Comparison of ENCODE assay signal across 8 mouse cellular contexts in the genomic region with DNA sequence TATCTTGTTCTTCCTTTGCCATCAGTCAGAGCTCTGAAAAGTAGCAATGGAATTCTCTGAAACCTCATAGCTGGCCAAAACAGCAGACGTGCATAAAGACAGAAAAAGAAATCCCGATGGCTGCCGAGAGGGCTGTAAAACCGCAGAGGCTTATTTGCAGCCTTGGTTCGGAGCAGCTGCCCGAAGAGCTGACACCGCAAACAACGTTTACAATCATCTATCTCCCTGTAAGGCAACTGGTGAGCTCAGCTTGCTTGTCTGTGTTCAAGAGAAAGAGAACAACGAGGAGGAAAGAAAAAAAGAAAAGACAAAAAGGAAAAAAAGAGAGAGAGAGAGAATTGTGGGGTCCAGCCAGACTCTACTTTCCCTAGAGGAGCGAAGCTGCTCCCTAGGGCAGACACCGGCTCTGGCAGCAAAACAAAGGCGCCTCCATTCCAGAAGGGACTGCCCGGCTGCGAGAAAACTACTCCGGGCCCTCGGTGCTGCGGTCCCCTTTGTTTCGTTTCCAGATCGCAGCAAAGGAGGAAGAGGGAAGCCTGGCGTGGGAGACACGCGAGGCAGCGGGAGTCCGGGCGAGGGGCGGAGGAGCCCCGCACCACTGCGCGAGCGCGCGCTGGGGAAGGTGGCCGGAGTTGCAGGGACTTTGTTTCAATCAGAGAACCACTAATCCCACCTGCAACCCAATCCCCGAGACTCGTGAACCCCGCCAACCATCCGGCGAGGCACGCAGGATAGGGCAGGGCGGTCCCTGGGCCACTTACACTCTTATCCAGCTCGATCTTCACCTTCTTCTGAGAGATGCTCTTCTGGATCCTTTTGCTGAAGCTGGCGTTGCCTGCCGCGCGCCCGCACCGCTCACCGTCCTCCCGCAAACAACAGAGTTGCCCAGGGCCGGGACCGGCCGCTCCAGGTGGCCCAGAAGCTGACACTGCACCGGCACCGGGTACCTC. TPM values are rescaled to one million over a fixed set of nuclear protein-coding genes. Genes with fewer than 3 reads are reported as not detected.
DNase-seq lines count a peak whose midpoint lies in the region; ATAC-seq and TF ChIP-seq lines count a peak whose summit lies in the region.

No protein-coding gene starts in this region.

- TF ChIP-seq CTCF in Patski (IDR thresholded peaks at IDR 0.05): no peak

- H3K27ac ChIP-seq in hindbrain, embryonic 13.5 days: peak overlapping the region; percentile 98
- peak overlapping the region; percentile 92 for H3K27ac ChIP-seq in macrophage

- CTCF ChIA-PET in Patski (lab: Charles Lee): interaction anchor here (1.5 to 2.8 kb wide), 2 partner anchors 44 to 58 kb away, joined by 3 to 10 read pairs; no protein-coding TSS in a partner anchor

- peak; percentile 63 for ATAC-seq in Patski
- peak; percentile 42 for ATAC-seq in frontal cortex, adult (ENCODE audit: low TSS enrichment)
- peak; percentile 79 for ATAC-seq in hindbrain, embryonic 13.5 days (ENCODE audit: low FRiP score)

- POLR2A ChIA-PET in Patski (lab: Charles Lee): interaction anchor here (0.6 to 2.2 kb wide), 3 partner anchors 24 to 33 kb away, joined by 3 to 9 read pairs (median 4); partner anchors contain the start of gene Hmgb2

- peaks cover 12% of the 10 kb centered on the region for H3K36me3 ChIP-seq in hindbrain, embryonic 13.5 days
- H3K36me3 ChIP-seq in macrophage (ENCODE audit: inconsistent target): peaks cover 11% of the 10 kb centered on the region; the same call in 1 of the 2 replicates

- no peak for DNase-seq in Patski (ENCODE audit: low read depth, low spot score)
- DNase-seq in cerebellum, adult 9-10 months: peak; percentile 66
- DNase-seq in left cerebral cortex, adult 8-10 months (ENCODE audit: low spot score in 2 of 2): peak; percentile 16 to 40
- peak; percentile 51 for DNase-seq in right cerebral cortex, adult 18-20 months
- DNase-seq in urinary bladder, postnatal 36 days (ENCODE audit: low spot score in 2 of 2): peak; percentile 23 to 36

- no peaks in the 10 kb centered on the region for H3K9me3 ChIP-seq in hindbrain, embryonic 13.5 days

- H3K4me1 ChIP-seq in hindbrain, embryonic 13.5 days (replicated peaks): peaks cover 13% of the 10 kb centered on the region

- no peaks in the 10 kb centered on the region for H3K27me3 ChIP-seq in Patski
- H3K27me3 ChIP-seq in hindbrain, embryonic 13.5 days: no peaks in the 10 kb centered on the region

- H3K79me2 ChIP-seq in macrophage (ENCODE audit: inconsistent target): peaks cover 41% of the 10 kb centered on the region

- H3K4me3 ChIP-seq in hindbrain, embryonic 13.5 days: peak overlapping the region; percentile 88
- H3K4me3 ChIP-seq in macrophage (ENCODE audit: inconsistent target): peak overlapping the region; percentile 90

- H3K4me2 ChIP-seq in hindbrain, embryonic 13.5 days: peak overlapping the region; percentile 77

- under 1% methylated on average over 54 of the region's 54 CpGs for WGBS in hindbrain, embryonic 13.5 days
- WGBS in macrophage (ENCODE audit: missing documents): 1% methylated on average over 54 of the region's 54 CpGs

- in situ Hi-C loops in Patski (cut with MboI; ENCODE audit: low pct_unique_long_range_greater_than_20kb): loop anchor here (5.0 kb wide), 1 partner anchor 54 kb away; no protein-coding TSS in a partner anchor

- H3K9ac ChIP-seq in hindbrain, embryonic 13.5 days: peak overlapping the region; percentile 91

RNA-seq across cellular contexts. Expression of gene Sap30, which starts 0.9 kb away (rescaled TPM):
- polyA plus RNA-seq in Patski (2021): 32.3 TPM
- polyA plus RNA-seq in hindbrain, embryonic 13.5 days (2015; fragmentation: Nextera tagmentation; extraction: Ambion mirVana): 46.1 and 48.1 TPM in 2 replicates
- 10 to 100 TPM in 1 of 4 experiments, 1 to 10 TPM in 3; 5.3 to 11.1 (median 8.1) TPM for total RNA-seq in left cerebral cortex, adult 8-10 months (2022)
- 10 to 100 TPM in 16 of 26 experiments, 1 to 10 TPM in 10; 1.6 to 52.1 (median 11.5) TPM for total RNA-seq in macrophage (2018; cell fraction: chromatin; rRNA removed)
- total RNA-seq in macrophage (2018; cell fraction: cytosol; rRNA removed): 100 to 1,000 TPM in 1 of 26 experiments, 10 to 100 TPM in 25; 37.0 to 156 (median 58.1) TPM
- 10 to 100 TPM in 24 of 26 experiments, 1 to 10 TPM in 2; 8.9 to 85.8 (median 25.4) TPM for total RNA-seq in macrophage (2018; cell fraction: nucleus; rRNA removed)
- polyA plus RNA-seq in macrophage (2018): 25.6 to 46.1 TPM (median 39.6 TPM) in 3 replicates

RNA-seq across cellular contexts. Expression of gene Hmgb2, which starts 24.9 kb away (rescaled TPM):
- polyA plus RNA-seq in Patski (2021) (65.4 TPM), macrophage (2018) (14.7 to 36.9 TPM (median 28.3 TPM) in 3 replicates)
- 115 and 140 TPM in 2 replicates for polyA plus RNA-seq in hindbrain, embryonic 13.5 days (2015; fragmentation: Nextera tagmentation; extraction: Ambion mirVana)
- total RNA-seq in left cerebral cortex, adult 8-10 months (2022): 1 to 10 TPM; 4.7 to 9.3 (median 5.8) TPM
- total RNA-seq in macrophage (2018; cell fraction: chromatin; rRNA removed): 10 to 100 TPM; 15.8 to 89.1 (median 38.2) TPM
- total RNA-seq in macrophage (2018; cell fraction: cytosol; rRNA removed): 10 to 100 TPM; 14.3 to 42.3 (median 20.8) TPM
- total RNA-seq in macrophage (2018; cell fraction: nucleus; rRNA removed): 10 to 100 TPM; 17.9 to 80.8 (median 41.3) TPM

RNA-seq across cellular contexts. Expression of gene Scrg1, which starts 31.0 kb away (rescaled TPM):
- polyA plus RNA-seq in Patski (2021) (not detected), macrophage (2018) (not detected in 3 replicates)
- 1.4 and 2.4 TPM in 2 replicates for polyA plus RNA-seq in hindbrain, embryonic 13.5 days (2015; fragmentation: Nextera tagmentation; extraction: Ambion mirVana)
- 10 to 100 TPM; 36.6 to 53.2 (median 41.0) TPM for total RNA-seq in left cerebral cortex, adult 8-10 months (2022)
- not detected for total RNA-seq in macrophage (2018; cell fraction: chromatin; rRNA removed)
- not detected for total RNA-seq in macrophage (2018; cell fraction: cytosol; rRNA removed)
- not detected for total RNA-seq in macrophage (2018; cell fraction: nucleus; rRNA removed)
